Mouse (Mus musculus): ENCODE measurements at regions not wholly inside any gene's neighbourhood (a gene's known extent, or its start where the extent isn't known, plus 50 kb on each side); places are given as distances from the start of the nearest gene placed in this dataset.

- TF ChIP-seq CTCF (IDR thresholded peaks at IDR 0.05; ENCODE audit: control insufficient read depth, insufficient read depth, insufficient read length) = no peak
- TF ChIP-seq CEBPB (IDR thresholded peaks at IDR 0.05; ENCODE audit: low read depth) = no peak
These were observed 266.3 kb upstream of the Gm9008 start for GRCm38 (mm10) chr6:76763852-76764251.
